Mouse (Mus musculus) gastrocnemius, adult 8-10 months (tissue): ENCODE results near the gene Ddit4. TPM values are rescaled to one million over a fixed set of nuclear protein-coding genes. Genes with fewer than 3 reads are reported as not detected.

ENCODE experiments used
- DNase-seq, 2 experiments: peaks; one replicate each; pipeline ENCODE4 v3.0.0; 2022; ENCODE audit warnings: low spot score in 2 of 2
- total RNA-seq, 4 experiments: library from RNA; stranded (reverse); gene quantifications; 2 replicates each; pipeline ENCODE4 v1.2.4; 2022

Gene Ddit4
- total RNA-seq, 4 experiments from 2014 or later = 4.7 to 45.4 (median 9.4) TPM

GRCm38 (mm10) chr10:59972534-59972933 lies 20.9 kb upstream of the Ddit4 start:
- peak in 1 of 2 experiments; percentile 40 for DNase-seq

- DNase-seq = no peak
Observed at GRCm38 (mm10) chr10:59971813-59972212, 20.2 kb upstream of the Ddit4 start.

GRCm38 (mm10) chr10:59970450-59971062 lies 18.9 kb upstream of the Ddit4 start:
- no peak for DNase-seq

- peak; percentile 65 to 80 for DNase-seq
Observed at GRCm38 (mm10) chr10:59969821-59970449, 18.3 kb upstream of the Ddit4 start.

- no peak for DNase-seq
Observed at GRCm38 (mm10) chr10:59967309-59967942, 15.8 kb upstream of the Ddit4 start.

GRCm38 (mm10) chr10:59966743-59967142 lies 15.1 kb upstream of the Ddit4 start:
- DNase-seq = no peak

GRCm38 (mm10) chr10:59965788-59966187 lies 14.2 kb upstream of the Ddit4 start:
- no peak for DNase-seq

- no peak for DNase-seq
Observed at GRCm38 (mm10) chr10:59965362-59965695, 13.7 kb upstream of the Ddit4 start.

GRCm38 (mm10) chr10:59964504-59965361 lies 13.1 kb upstream of the Ddit4 start:
- no peak for DNase-seq

GRCm38 (mm10) chr10:59963609-59964008 lies 12.0 kb upstream of the Ddit4 start:
- DNase-seq = no peak

GRCm38 (mm10) chr10:59959517-59959916 lies 7.9 kb upstream of the Ddit4 start:
- DNase-seq = no peak

GRCm38 (mm10) chr10:59958458-59958857 lies 6.8 kb upstream of the Ddit4 start:
- DNase-seq = no peak

- peak in 1 of 2 experiments; percentile 46 for DNase-seq
Observed at GRCm38 (mm10) chr10:59957171-59958149, 5.8 kb upstream of the Ddit4 start.

GRCm38 (mm10) chr10:59956681-59957080 lies 5.0 kb upstream of the Ddit4 start:
- no peak for DNase-seq

GRCm38 (mm10) chr10:59953564-59954039 lies 2.0 kb upstream of the Ddit4 start:
- no peak for DNase-seq

GRCm38 (mm10) chr10:59952781-59953563 lies 1.3 kb upstream of the Ddit4 start:
- no peak for DNase-seq

- peak; percentile 42 to 54 for DNase-seq
Observed at GRCm38 (mm10) chr10:59952152-59952780, 632 bp upstream of the Ddit4 start.

GRCm38 (mm10) chr10:59950716-59951191 lies 880 bp downstream of the Ddit4 start:
- DNase-seq = peak; percentile 69 to 75
